Comparison of ENCODE assay signal across 8 mouse cellular contexts in genomic region chr5:127290461-127291250, GRCm38 (mm10). TPM values are rescaled to one million over a fixed set of nuclear protein-coding genes. Genes with fewer than 3 reads are reported as not detected.
DNase-seq lines count a peak whose midpoint lies in the region; ATAC-seq and TF ChIP-seq lines count a peak whose summit lies in the region.

No protein-coding gene starts in this region.

- 76% methylated on average over 17 of the region's 17 CpGs for WGBS in heart, embryonic 10.5 days
- 64% methylated on average over 17 of the region's 17 CpGs for WGBS in heart, postnatal 0 days

- H3K27me3 ChIP-seq in heart, embryonic 10.5 days (ENCODE audit: insufficient read depth, poor library complexity, severe bottlenecking): no peaks in the 10 kb centered on the region
- no peaks in the 10 kb centered on the region for H3K27me3 ChIP-seq in heart, postnatal 0 days (ENCODE audit: control insufficient read depth, insufficient read depth, low read length)

- peak; percentile 94 for DNase-seq in heart, adult 11 months
- DNase-seq in heart, embryonic 10.5 days (ENCODE audit: low spot score): no peak
- DNase-seq in cerebellum, adult 9-10 months: peak; percentile 96
- DNase-seq in heart, postnatal 0 days (ENCODE audit: low spot score): no peak
- DNase-seq in mesoderm, embryonic 11.5 days (ENCODE audit: low read depth, low spot score): peak; percentile 45
- DNase-seq in adipocyte (ENCODE audit: low spot score): no peak
- no peak for DNase-seq in spleen, postnatal 4 days (ENCODE audit: low spot score in 2 of 2)

- H3K4me2 ChIP-seq in heart, postnatal 0 days (ENCODE audit: low read depth, low read length): no peak overlapping the region; the same call in 1 of the 2 replicates

- TF ChIP-seq CTCF in heart, postnatal 0 days (IDR thresholded peaks at IDR 0.05; ENCODE audit: low read depth): no peak

- peak; percentile 47 for ATAC-seq in heart, postnatal 0 days (ENCODE audit: insufficient read depth, low read depth)
- no peak for ATAC-seq in inflammation-experienced regulatory T-cells, adult 6 months

- H3K27ac ChIP-seq in heart, embryonic 10.5 days: no peak overlapping the region
- no peak overlapping the region for H3K27ac ChIP-seq in heart, postnatal 0 days (ENCODE audit: low read depth)

- no peaks in the 10 kb centered on the region for H3K9me3 ChIP-seq in heart, embryonic 10.5 days
- H3K9me3 ChIP-seq in heart, postnatal 0 days (replicated peaks; ENCODE audit: control insufficient read depth, low read length): no peaks in the 10 kb centered on the region

- no peak overlapping the region for H3K9ac ChIP-seq in heart, postnatal 0 days (replicated peaks; ENCODE audit: low read depth, low read length)

- no peaks in the 10 kb centered on the region for H3K36me3 ChIP-seq in heart, embryonic 10.5 days
- H3K36me3 ChIP-seq in heart, postnatal 0 days (replicated peaks; ENCODE audit: control insufficient read depth, insufficient read depth, low read length): no peaks in the 10 kb centered on the region

- no peak overlapping the region for H3K4me3 ChIP-seq in heart, embryonic 10.5 days
- peak overlapping the region; percentile 11; the same call in 1 of the 2 replicates for H3K4me3 ChIP-seq in heart, postnatal 0 days (ENCODE audit: low read depth, low read length)

- TF ChIP-seq EP300 in heart, postnatal 0 days (IDR thresholded peaks at IDR 0.05; ENCODE audit: low read depth): no peak

- peaks cover 7% of the 10 kb centered on the region; the same call in 1 of the 2 replicates for H3K4me1 ChIP-seq in heart, embryonic 10.5 days
- H3K4me1 ChIP-seq in heart, postnatal 0 days (ENCODE audit: control insufficient read depth, insufficient read depth): no peaks in the 10 kb centered on the region

RNA-seq across cellular contexts. Expression of gene Tmem132c, which starts 49.0 kb away (rescaled TPM):
- 6.3 and 11.9 TPM in 2 replicates for polyA plus RNA-seq in heart, embryonic 10.5 days (2016; fragmentation: Nextera tagmentation; extraction: Ambion mirVana)
- 1.0 and 1.5 TPM in 2 replicates for total RNA-seq in heart, postnatal 0 days (2014; rRNA removed; ENCODE audit: low replicate concordance)
- 0.16 and 0.52 TPM in 2 replicates for polyA plus RNA-seq in heart, postnatal 0 days (2015; fragmentation: Nextera tagmentation; extraction: Ambion mirVana)
- polyA plus RNA-seq in inflammation-experienced regulatory T-cells, adult 6 months (2017; shearing (Covaris generic)): under 1 TPM in 1 of 3 experiments, not detected in 2; 0.26 TPM

Comparison
In these comparisons a context has a peak if more than half of its experiments do, and no peak if none do; other contexts are left out.
1. DNase-seq: peak in heart, adult 11 months (single experiment), cerebellum, adult 9-10 months (single experiment) and mesoderm, embryonic 11.5 days (single experiment); none in heart, embryonic 10.5 days (single experiment), heart, postnatal 0 days (single experiment), adipocyte (single experiment) and spleen, postnatal 4 days (0 of 2).